Mouse (Mus musculus): ENCODE results near the gene Olfr564.

Gene Olfr564

DNA sequence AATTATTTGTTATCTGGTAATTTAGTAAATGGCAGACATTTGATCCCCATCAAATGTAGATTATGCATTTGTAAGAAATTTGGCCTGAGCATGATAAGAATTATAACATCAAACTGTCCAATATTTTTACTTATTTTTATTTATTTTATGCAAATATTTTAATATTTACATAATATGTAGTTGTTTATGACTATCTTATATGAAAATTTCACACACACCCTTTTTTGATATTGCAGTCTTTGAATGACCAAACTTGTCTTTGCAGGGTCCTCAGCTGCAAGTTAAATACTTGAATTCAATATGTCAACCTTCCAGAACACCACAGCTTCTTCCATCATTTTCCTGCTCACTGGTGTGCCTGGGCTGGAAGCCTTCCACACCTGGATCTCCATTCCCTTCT lies at the start of gene Olfr564:
Gene Olfr564 (plus strand): TSS at position 301 of the 400 bp plus-strand sequence.
- DNase-seq (ENCODE audit: low read depth, low spot score): no peak

GRCm38 (mm10) chr7:102759266-102759665 lies 44.0 kb upstream of the Olfr564 start, which contains the start of the genes Olfr560 and Olfr78:
Gene Olfr560, minus strand, starts transcription at chr7:102759366.
Gene Olfr78, minus strand, starts transcription at chr7:102759471.
- DNase-seq (ENCODE audit: low read depth, low spot score): no peak

- DNase-seq (ENCODE audit: low read depth, low spot score): no peak
Measured at GRCm38 (mm10) chr7:102770921-102771320, 32.4 kb upstream of the Olfr564 start, which contains the start of gene Olfr561. Gene Olfr561, plus strand, starts transcription at chr7:102771221.

Data from brain, embryonic 18.5 days (tissue).